Mouse (Mus musculus) CH12.LX (cell line): Measurements from ENCODE around the gene Tnfaip6. TPM values are rescaled to one million over a fixed set of nuclear protein-coding genes. Genes with fewer than 3 reads are reported as not detected.
"Not testable (repeated sequence)": the region's sequence is repeated elsewhere in the genome, so short reads cannot be mapped to it uniquely, and the experiment has no call there.

Source experiments
- DNase-seq: peaks from one replicate; pipeline ENCODE4 v3.0.0-alpha.2; 2013; ENCODE audit errors: extremely low read depth
- H3K27ac ChIP-seq: 2 replicates; pipeline ENCODE4 v1.5.1; 2012; ENCODE audit warnings: low read depth, mild to moderate bottlenecking, control low read depth, moderate library complexity; ENCODE audit not compliant: insufficient read depth
- H3K27me3 ChIP-seq: replicated peaks from 2 replicates; pipeline ENCODE3; 2012; ENCODE audit warnings: inconsistent platforms
- H3K36me3 ChIP-seq, 2 experiments: replicated peaks in 1 of 2; 2 replicates each; pipeline versions ENCODE3 to v1.6.1; 2012; ENCODE audit warnings: inconsistent platforms in 1 of 2, low read length in 1 of 2, mild to moderate bottlenecking in 1 of 2, mixed read lengths in 1 of 2, moderate library complexity in 1 of 2; ENCODE audit not compliant: control insufficient read depth in 1 of 2, insufficient read depth in 1 of 2
- H3K4me1 ChIP-seq, 2 experiments: 2 replicates each; pipeline ENCODE4 v1.6.1; 2012; ENCODE audit warnings: inconsistent platforms in 1 of 2, moderate library complexity in 1 of 2; ENCODE audit not compliant: insufficient read depth in 2 of 2, control insufficient read depth in 1 of 2
- H3K4me2 ChIP-seq: 2 replicates; pipeline ENCODE4 v1.6.1; 2012; ENCODE audit warnings: low read depth, mild to moderate bottlenecking, control low read depth; ENCODE audit not compliant: poor library complexity, insufficient read depth, severe bottlenecking
- H3K4me3 ChIP-seq, 3 experiments: fragments of 150-350 bp in 1 of 3; sonication (generic) in 1 of 3; replicated peaks in 1 of 3; 2 replicates each; pipeline versions ENCODE3 to v1.5.1; 2011 to 2012; ENCODE audit warnings: low read depth in 2 of 3, low read length in 2 of 3, mild to moderate bottlenecking in 2 of 3, moderate library complexity in 2 of 3, control low read depth in 1 of 3, improper control_type of control experiment in 1 of 3, inconsistent platforms in 1 of 3, mixed read lengths in 1 of 3; ENCODE audit not compliant: poor library complexity in 1 of 3
- H3K79me2 ChIP-seq: replicated peaks from 2 replicates; pipeline ENCODE4 v1.6.1; 2012; ENCODE audit warnings: mild to moderate bottlenecking, moderate library complexity; ENCODE audit not compliant: control insufficient read depth, poor library complexity, insufficient read depth, severe bottlenecking; ENCODE audit errors: extremely low read depth
- H3K9ac ChIP-seq: 2 replicates; pipeline ENCODE4 v1.6.1; 2012; ENCODE audit warnings: low read depth, mild to moderate bottlenecking, control low read depth, moderate library complexity; ENCODE audit not compliant: insufficient read depth
- H3K9me3 ChIP-seq: replicated peaks from 2 replicates; pipeline ENCODE3; 2012; ENCODE audit warnings: low read length, inconsistent platforms, mixed read lengths
- E2F4 ChIP-seq: IDR thresholded peaks from 2 replicates; pipeline ENCODE4 v1.6.1; 2011; ENCODE audit warnings: low read depth, low read length, improper control_type of control experiment; ENCODE audit not compliant: insufficient replicate concordance
- ETS1 ChIP-seq: conservative IDR thresholded peaks from 2 replicates; pipeline ENCODE4 v1.6.1; 2012; ENCODE audit warnings: low read depth, mild to moderate bottlenecking, inconsistent platforms, low read length, improper control_type of control experiment, moderate library complexity
- HCFC1 ChIP-seq: IDR thresholded peaks from 2 replicates; pipeline ENCODE4 v1.6.1; 2012; ENCODE audit warnings: low read depth, mild to moderate bottlenecking, inconsistent platforms, low read length, improper control_type of control experiment
- JUN ChIP-seq: IDR thresholded peaks from 2 replicates; pipeline ENCODE4 v1.6.1; 2011; ENCODE audit warnings: low read depth, mild to moderate bottlenecking, low read length, improper control_type of control experiment, moderate library complexity; ENCODE audit not compliant: insufficient read depth
- MXI1 ChIP-seq: IDR thresholded peaks from 2 replicates; pipeline ENCODE4 v1.6.1; 2011; ENCODE audit warnings: mild to moderate bottlenecking, low read depth, low read length, improper control_type of control experiment
- MYC ChIP-seq: IDR thresholded peaks from 2 replicates; pipeline ENCODE4 v1.6.1; 2011; ENCODE audit warnings: low read depth, mild to moderate bottlenecking, improper control_type of control experiment, low read length
- NRF1 ChIP-seq: IDR thresholded peaks from 2 replicates; pipeline ENCODE4 v1.6.1; 2014; ENCODE audit warnings: low read depth, mild to moderate bottlenecking, inconsistent platforms, low read length, improper control_type of control experiment, moderate library complexity
- RCOR1 ChIP-seq: conservative IDR thresholded peaks from 2 replicates; pipeline ENCODE4 v1.6.1; 2012; ENCODE audit warnings: low read depth, mild to moderate bottlenecking, inconsistent platforms, low read length, improper control_type of control experiment
- TBP ChIP-seq: conservative IDR thresholded peaks from 2 replicates; pipeline ENCODE4 v1.6.1; 2011; ENCODE audit warnings: low read depth, low read length, improper control_type of control experiment
- UBTF ChIP-seq: IDR thresholded peaks from 2 replicates; pipeline ENCODE4 v1.6.1; 2012; ENCODE audit warnings: low read depth, mild to moderate bottlenecking, inconsistent platforms, low read length, improper control_type of control experiment, moderate library complexity
- ZKSCAN1 ChIP-seq: IDR thresholded peaks from 2 replicates; pipeline ENCODE4 v1.6.1; 2012; ENCODE audit warnings: low read depth, inconsistent platforms, low read length, improper control_type of control experiment, borderline replicate concordance
- ZNF384 ChIP-seq: IDR thresholded peaks from 2 replicates; pipeline ENCODE4 v1.6.1; 2012; ENCODE audit warnings: low read depth, low read length, improper control_type of control experiment, inconsistent platforms
- dilution Hi-C: fragments of 300-500 bp; cut with MboI; formaldehyde crosslinking; loops from 2 replicates; pipeline ENCODE4 v1.14.3; 2020; ENCODE audit warnings: low sequenced_read_pairs; ENCODE audit not compliant: extremely low pct_unique_long_range_greater_than_20kb, extremely low pct_ligation_motif_present
- in situ Hi-C: fragments of 300-500 bp; cut with MboI; formaldehyde crosslinking; loops from 3 replicates; pipeline ENCODE4 v1.14.3; 2019; ENCODE audit warnings: low sequenced_read_pairs, low pct_ligation_motif_present, low pct_unique_long_range_greater_than_20kb, mixed read lengths
- polyA plus RNA-seq: library from polyadenylated mRNA; unstranded; fragments of >175 nt; gene quantifications from 2 replicates; pipeline ENCODE4 v1.2.1, GENCODE M21; 2012; ENCODE audit warnings: low read depth; ENCODE audit not compliant: insufficient read length
- total RNA-seq, 2 experiments: library from RNA; depleted of rRNA; stranded (reverse); fragments of 300-350 nt in 1 of 2; fragments of >200 nt in 1 of 2; gene quantifications; 2 replicates each; pipeline ENCODE4 v1.2.3; 2012 to 2014

The Tnfaip6 gene
- total and polyA plus RNA-seq, 3 experiments = 0.13 to 0.59 (median 0.34) TPM

GRCm38 (mm10) chr2:52002299-52002698 lies 35.5 kb upstream of the Tnfaip6 start:
- in situ Hi-C loops, H3K9ac ChIP-seq, H3K27me3 ChIP-seq, dilution Hi-C loops, H3K4me2 ChIP-seq, H3K79me2 ChIP-seq: not testable (repeated sequence)
- DNase-seq = peak; percentile 18
- peak; percentile 57; the same call in 1 of the 2 replicates for TF ChIP-seq ZNF384
- TF ChIP-seq, all 38 proteins: peak for 1; not testable (repeated sequence) for 37
- H3K27ac ChIP-seq, H3K4me3 ChIP-seq, H3K9me3 ChIP-seq, H3K4me1 ChIP-seq, H3K36me3 ChIP-seq: not testable (repeated sequence)

- Histone ChIP-seq H3K4me1 (peaks cover 0 to 8% of the 10 kb centered on the region in 2 experiments; a peak in 2 of 4 replicates), H3K9ac (no peak overlapping the region), H3K4me3 (no peak overlapping the region), H3K27ac (no peak overlapping the region), H3K36me3 (no peaks in the 10 kb centered on the region), H3K9me3 (no peaks in the 10 kb centered on the region), H3K79me2 (no peaks in the 10 kb centered on the region), H3K4me2 (no peak overlapping the region), H3K27me3 (no peaks in the 10 kb centered on the region)
- TF ChIP-seq E2F4 = no peak
- TF ChIP-seq MXI1 = no peak
- TF ChIP-seq RCOR1 = no peak
- TF ChIP-seq ETS1 = no peak
- no peak for TF ChIP-seq MYC
- no peak for TF ChIP-seq ZKSCAN1
- no peak for TF ChIP-seq UBTF
- TF ChIP-seq TBP = no peak
- no peak for TF ChIP-seq JUN
- no peak for TF ChIP-seq HCFC1
- no peak for TF ChIP-seq NRF1
- no peak for DNase-seq
- dilution Hi-C loops (no loop called here), in situ Hi-C loops (no loop called here)
Observed at GRCm38 (mm10) chr2:52006380-52006779, 31.4 kb upstream of the Tnfaip6 start.

GRCm38 (mm10) chr2:52011820-52012219 lies 26.0 kb upstream of the Tnfaip6 start:
- in situ Hi-C loops, DNase-seq: not testable (repeated sequence)

More at GRCm38 (mm10) chr2:52011820-52012219, 26.0 kb upstream of the Tnfaip6 start:
- dilution Hi-C loops, H3K9ac ChIP-seq, H3K4me2 ChIP-seq, H3K36me3 ChIP-seq, H3K4me1 ChIP-seq, H3K27ac ChIP-seq, H3K9me3 ChIP-seq, H3K27me3 ChIP-seq, H3K79me2 ChIP-seq, H3K4me3 ChIP-seq: not testable (repeated sequence)
